10 mouse cellular contexts compared by ENCODE assay signal in genomic region chr7:31034789-31035188, GRCm38 (mm10). TPM values are rescaled to one million over a fixed set of nuclear protein-coding genes. Genes with fewer than 3 reads are reported as not detected.
A peak's percentile ranks its signal among the peaks of the same experiment; 100 is the strongest.
DNase-seq lines count a peak whose midpoint lies in the region; ATAC-seq and TF ChIP-seq lines count a peak whose summit lies in the region.
"Had no signal": no experiment of that assay in that cellular context is flagged by ENCODE, and none has a peak within 500 bp of the region (broad histone marks: within the 10 kb centered on the region; RNA-seq: fewer than 3 reads in every experiment).

No protein-coding gene starts in this region.

- WGBS in liver, embryonic 14.5 days (ENCODE audit: insufficient replicate concordance), result 42% methylated on average over 11 of the region's 11 CpGs

- no peak for TF ChIP-seq POLR2A in testis, adult 2 months (IDR thresholded peaks at IDR 0.05; ENCODE audit: control insufficient read depth, low read depth, low read length)

- peaks cover 11% of the 10 kb centered on the region for H3K4me1 ChIP-seq in testis, adult 2 months (ENCODE audit: control insufficient read depth, insufficient read depth, low read length)
- H3K4me1 ChIP-seq in liver, embryonic 14.5 days (replicated peaks; ENCODE audit: control insufficient read depth in 2 of 2, insufficient read depth in 2 of 2, low read length in 1 of 2), result peaks cover 0 to 17% of the 10 kb centered on the region in 2 experiments; a peak in 2 of 4 replicates

- TF ChIP-seq EP300 in liver, embryonic 14.5 days (IDR thresholded peaks at IDR 0.05; ENCODE audit: low read depth), result no peak

- H3K4me3 ChIP-seq in testis, adult 2 months (ENCODE audit: control insufficient read depth, low read depth, low read length), result peak overlapping the region; percentile 44
- H3K4me3 ChIP-seq in liver, embryonic 14.5 days (ENCODE audit: insufficient read depth in 1 of 2, low read depth in 2 of 2, low read length in 2 of 2), result no peak overlapping the region

- peak; percentile 35 for DNase-seq in heart, postnatal 4 days
- DNase-seq in heart, adult 8-10 months (ENCODE audit: low spot score), result no peak
- DNase-seq in testis, postnatal 14 days (ENCODE audit: low spot score), result no peak
- DNase-seq in liver, embryonic 14.5 days (ENCODE audit: low read depth in 3 of 3, low spot score in 3 of 3), result no peak
- no peak for DNase-seq in gastrocnemius, adult 8-10 months (ENCODE audit: low spot score in 2 of 2)
- DNase-seq in ovary, postnatal 14 days (ENCODE audit: low spot score), result no peak
- no peak for DNase-seq in adrenal gland, adult 8-10 months
- DNase-seq: cerebellum, adult 11-12 months had no signal

- peak; percentile 69; the same call in 1 of the 2 replicates for TF ChIP-seq CTCF in testis, adult 2 months (IDR thresholded peaks at IDR 0.05; ENCODE audit: control insufficient read depth, insufficient read depth, insufficient replicate concordance, low read depth, low read length)
- TF ChIP-seq CTCF in liver, embryonic 14.5 days (IDR thresholded peaks at IDR 0.05; ENCODE audit: low read depth), result peak; percentile 72

- no peak for ATAC-seq in liver, embryonic 14.5 days (ENCODE audit: insufficient read depth)

- no peak overlapping the region for H3K27ac ChIP-seq in testis, adult 2 months (ENCODE audit: control insufficient read depth, insufficient read depth, low read depth, low read length)
- H3K27ac ChIP-seq in liver, embryonic 14.5 days, result no peak overlapping the region

- H3K9me3 ChIP-seq in liver, embryonic 14.5 days (ENCODE audit: control insufficient read depth, low read length), result no peaks in the 10 kb centered on the region
- H3K9me3 ChIP-seq: G1E had no signal

- no peaks in the 10 kb centered on the region for H3K27me3 ChIP-seq in testis, adult 2 months (ENCODE audit: control insufficient read depth, insufficient read depth, low read length)
- H3K27me3 ChIP-seq in liver, embryonic 14.5 days (ENCODE audit: control insufficient read depth, insufficient read depth, low read length), result no peaks in the 10 kb centered on the region

- H3K36me3 ChIP-seq in testis, adult 2 months (ENCODE audit: control insufficient read depth, insufficient read depth, low read length), result no peaks in the 10 kb centered on the region
- no peaks in the 10 kb centered on the region for H3K36me3 ChIP-seq in liver, embryonic 14.5 days (replicated peaks; ENCODE audit: control insufficient read depth, insufficient read depth, low read depth)
- H3K36me3 ChIP-seq: G1E had no signal

- no peak overlapping the region for H3K9ac ChIP-seq in liver, embryonic 14.5 days (replicated peaks)

- no peak overlapping the region for H3K4me2 ChIP-seq in liver, embryonic 14.5 days (ENCODE audit: low read depth)

RNA-seq across cellular contexts. Expression of gene Fxyd5, which starts 7.5 kb away (rescaled TPM):
- 10 to 100 TPM; 28.9 to 31.7 TPM for total RNA-seq in heart, postnatal 4 days (2021)
- total RNA-seq in heart, adult 8-10 months (2022), result 10 to 100 TPM; 22.7 to 35.0 (median 28.4) TPM
- polyA plus RNA-seq in testis, adult 2 months (2012; rRNA removed), result 8.3 and 12.1 TPM in 2 replicates
- polyA plus RNA-seq in liver, embryonic 14.5 days (2012; rRNA removed), result 10.1 and 14.6 TPM in 2 replicates
- polyA plus RNA-seq in liver, embryonic 14.5 days (2014; fragmentation: Nextera tagmentation; extraction: Ambion mirVana), result 15.1 and 20.4 TPM in 2 replicates
- 1 to 10 TPM; 4.7 to 8.7 (median 6.1) TPM for total RNA-seq in gastrocnemius, adult 8-10 months (2022)
- total RNA-seq in adrenal gland, adult 8-10 months (2022), result 10 to 100 TPM; 53.1 to 81.6 (median 58.8) TPM

RNA-seq across cellular contexts. Expression of gene Fxyd7, which starts 16.5 kb away (rescaled TPM):
- 1 to 10 TPM in 1 of 2 experiments, under 1 TPM in 1; 0.98 to 2.4 TPM for total RNA-seq in heart, postnatal 4 days (2021)
- 1 to 10 TPM in 2 of 4 experiments, under 1 TPM in 2; 0.49 to 1.5 (median 1.1) TPM for total RNA-seq in heart, adult 8-10 months (2022)
- polyA plus RNA-seq in testis, adult 2 months (2012; rRNA removed), result 1.3 and 1.6 TPM in 2 replicates
- polyA plus RNA-seq in liver, embryonic 14.5 days (2012; rRNA removed), result 0.21 and 0.24 TPM in 2 replicates
- polyA plus RNA-seq in liver, embryonic 14.5 days (2014; fragmentation: Nextera tagmentation; extraction: Ambion mirVana), result 0.23 TPM in 1 of 2 replicates, not detected in the other
- total RNA-seq in gastrocnemius, adult 8-10 months (2022), result 1 to 10 TPM in 2 of 4 experiments, under 1 TPM in 1, not detected in 1; 0.99 to 1.3 (median 1.3) TPM
- 1 to 10 TPM; 2.0 to 4.1 (median 2.3) TPM for total RNA-seq in adrenal gland, adult 8-10 months (2022)
- total RNA-seq: G1E had no signal
- polyA plus RNA-seq: G1E had no signal

RNA-seq across cellular contexts. Expression of gene Fxyd1, which starts 22.2 kb away (rescaled TPM):
- total RNA-seq in heart, postnatal 4 days (2021), result 100 to 1,000 TPM; 646 to 728 TPM
- 1,000 to 10,000 TPM in 2 of 4 experiments, 100 to 1,000 TPM in 2; 843 to 1,156 (median 1,037) TPM for total RNA-seq in heart, adult 8-10 months (2022)
- 94.7 and 104 TPM in 2 replicates for polyA plus RNA-seq in testis, adult 2 months (2012; rRNA removed)
- polyA plus RNA-seq in liver, embryonic 14.5 days (2012; rRNA removed), result 33.0 and 50.6 TPM in 2 replicates
- polyA plus RNA-seq in liver, embryonic 14.5 days (2014; fragmentation: Nextera tagmentation; extraction: Ambion mirVana), result 61.9 and 62.5 TPM in 2 replicates
- total RNA-seq in gastrocnemius, adult 8-10 months (2022), result 100 to 1,000 TPM; 556 to 826 (median 679) TPM
- total RNA-seq in adrenal gland, adult 8-10 months (2022), result 100 to 1,000 TPM; 110 to 212 (median 163) TPM
- total RNA-seq: G1E had no signal
- polyA plus RNA-seq: G1E had no signal

RNA-seq across cellular contexts. Expression of gene Lgi4, which starts 24.4 kb away (rescaled TPM):
- 1 to 10 TPM in 1 of 2 experiments, under 1 TPM in 1; 0.95 to 1.4 TPM for total RNA-seq in heart, postnatal 4 days (2021)
- 1 to 10 TPM; 2.6 to 3.8 (median 3.4) TPM for total RNA-seq in heart, adult 8-10 months (2022)
- polyA plus RNA-seq in testis, adult 2 months (2012; rRNA removed), result 2.0 TPM in 2 replicates
- polyA plus RNA-seq in liver, embryonic 14.5 days (2012; rRNA removed), result 0.04 and 0.16 TPM in 2 replicates
- 0.10 TPM in 1 of 2 replicates, not detected in the other for polyA plus RNA-seq in liver, embryonic 14.5 days (2014; fragmentation: Nextera tagmentation; extraction: Ambion mirVana)
- total RNA-seq in gastrocnemius, adult 8-10 months (2022), result 1 to 10 TPM; 1.4 to 3.5 (median 2.3) TPM
- total RNA-seq in adrenal gland, adult 8-10 months (2022), result 1 to 10 TPM; 2.8 to 8.8 (median 4.2) TPM
- polyA plus RNA-seq: G1E had no signal

RNA-seq across cellular contexts. Expression of gene Fxyd3, which starts 41.7 kb away (rescaled TPM):
- 1 to 10 TPM; 2.0 to 3.5 TPM for total RNA-seq in heart, postnatal 4 days (2021)
- total RNA-seq in heart, adult 8-10 months (2022), result 1 to 10 TPM in 2 of 4 experiments, under 1 TPM in 2; 0.71 to 4.8 (median 1.6) TPM
- 0.64 and 6.4 TPM in 2 replicates for polyA plus RNA-seq in testis, adult 2 months (2012; rRNA removed)
- polyA plus RNA-seq in liver, embryonic 14.5 days (2012; rRNA removed), result 0.52 and 0.54 TPM in 2 replicates
- polyA plus RNA-seq in liver, embryonic 14.5 days (2014; fragmentation: Nextera tagmentation; extraction: Ambion mirVana), result 0.47 and 0.86 TPM in 2 replicates
- 1 to 10 TPM in 2 of 4 experiments, under 1 TPM in 2; 0.77 to 1.3 (median 0.92) TPM for total RNA-seq in gastrocnemius, adult 8-10 months (2022)
- 1 to 10 TPM in 1 of 4 experiments, under 1 TPM in 3; 0.73 to 1.3 (median 0.86) TPM for total RNA-seq in adrenal gland, adult 8-10 months (2022)
- polyA plus RNA-seq: G1E had no signal
